Mouse (Mus musculus) cerebellum, postnatal 4 days (tissue): ENCODE data around the gene Smarca1.

Experiments
- DNase-seq, 2 experiments: peaks; one replicate each; pipeline ENCODE4 v3.0.0; 2022; ENCODE audit warnings: low spot score in 2 of 2, mixed read lengths in 1 of 2

Smarca1 gene

DNA sequence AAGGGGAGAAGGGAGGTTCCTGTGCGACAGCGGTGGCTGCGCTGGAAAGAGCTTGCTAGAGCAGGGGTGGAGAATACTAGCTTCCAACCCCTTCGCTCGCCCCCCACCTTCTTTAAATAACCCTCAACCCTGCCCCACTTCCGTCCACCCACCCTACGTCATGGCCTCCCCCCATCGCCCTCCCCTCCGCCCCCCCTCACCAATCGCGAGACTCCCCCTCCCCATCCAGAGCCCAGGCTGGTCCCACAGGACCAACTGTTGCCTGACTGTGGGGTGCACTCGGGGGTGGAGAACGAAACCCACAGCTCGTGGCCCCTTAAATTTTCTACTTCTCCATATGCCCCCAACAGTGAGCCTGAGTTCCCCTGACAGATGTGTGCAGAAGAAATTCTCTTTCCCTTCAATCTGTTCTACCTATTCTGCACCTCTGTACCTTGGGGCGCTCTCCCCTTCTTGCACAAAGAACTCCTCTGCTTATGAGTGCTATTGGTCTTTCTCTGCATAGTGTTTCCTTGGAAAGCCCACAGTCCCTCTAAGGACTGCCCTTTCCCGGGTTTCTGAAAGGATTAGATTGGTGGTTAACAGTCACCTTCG, at the start of gene Smarca1:
Gene Smarca1 (minus strand): TSS at position 544 of the 594 bp plus-strand sequence.
- DNase-seq, result peak in 1 of 2 experiments; percentile 2

DNA sequence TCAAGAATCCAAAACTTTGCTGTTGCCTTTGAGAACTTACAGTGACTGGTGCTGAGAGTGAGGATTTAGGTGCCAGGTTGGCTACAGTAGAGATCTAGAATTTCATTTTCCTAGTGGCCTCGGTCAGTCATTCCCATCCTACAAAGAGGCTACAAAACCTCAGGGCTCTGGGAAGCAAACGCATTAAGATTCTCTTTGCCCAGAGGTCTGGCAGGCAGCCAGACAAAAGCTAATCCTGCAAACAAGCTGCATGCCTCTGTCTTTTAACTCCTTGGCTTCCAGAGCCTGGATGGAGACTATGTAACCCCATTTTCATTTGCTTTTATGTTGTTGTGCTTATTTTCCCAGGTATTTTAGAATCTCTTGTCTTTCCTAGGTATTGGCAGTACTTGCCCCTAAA, 45.0 kb upstream of the Smarca1 start:
- peak; percentile 20 to 29 for DNase-seq

DNA sequence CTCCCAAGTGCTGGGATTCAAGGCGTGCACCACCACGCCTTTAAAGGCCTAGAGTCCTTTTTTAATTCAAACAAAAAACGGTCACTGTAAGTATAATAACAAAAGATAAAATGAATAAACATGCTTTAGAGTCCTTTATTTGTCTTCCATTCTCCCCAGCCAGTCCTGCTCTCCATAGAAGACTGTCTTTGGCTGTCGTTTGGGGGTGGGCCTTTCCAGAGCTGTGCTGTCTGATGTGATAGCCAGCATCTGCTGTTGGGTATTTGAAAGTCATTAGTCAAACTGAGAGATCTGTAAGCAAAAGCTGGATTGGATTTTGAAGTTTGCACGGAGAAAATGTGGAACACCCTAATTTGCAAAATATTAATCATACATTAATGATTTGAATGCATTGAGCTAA, 44.1 kb upstream of the Smarca1 start:
- no peak for DNase-seq

DNA sequence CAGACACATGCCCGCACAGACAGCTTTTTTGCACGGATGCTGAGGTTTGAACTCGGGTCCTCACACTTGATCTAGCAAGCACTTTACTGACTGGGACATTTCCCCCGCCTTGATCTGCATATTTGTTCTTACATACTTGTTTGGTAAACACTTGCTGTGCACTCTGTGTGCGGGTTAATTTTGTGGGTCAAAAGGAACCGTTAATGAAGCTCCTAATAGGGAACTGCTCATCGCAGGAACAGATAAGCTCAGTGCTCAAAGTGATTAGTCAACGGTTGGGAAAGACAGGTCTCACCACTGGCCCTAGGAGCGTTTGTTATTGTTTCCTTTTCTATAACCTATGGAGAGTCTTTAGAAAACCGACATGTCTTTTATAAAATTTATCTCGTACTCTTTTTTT, 41.6 kb upstream of the Smarca1 start:
- no peak for DNase-seq

DNA sequence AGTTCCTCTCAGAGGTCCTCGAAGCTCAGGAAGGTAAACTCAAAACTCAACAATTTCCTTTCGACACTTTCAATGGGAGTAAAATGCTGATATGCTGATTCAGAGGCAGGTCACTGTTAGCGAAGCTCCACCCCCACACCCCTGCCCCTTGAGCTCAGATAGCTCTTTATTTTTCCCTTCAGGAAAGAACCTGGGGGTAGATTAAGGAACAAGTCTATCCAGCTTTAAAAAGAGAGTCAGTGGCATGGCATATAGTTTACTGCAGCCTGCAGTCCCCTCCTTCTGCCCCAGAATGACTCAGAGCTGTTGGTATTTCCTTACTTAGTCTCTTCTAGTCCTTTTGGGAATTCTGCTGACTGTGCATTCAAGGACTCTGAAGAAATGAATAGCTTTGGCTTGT, 37.7 kb upstream of the Smarca1 start:
- no peak for DNase-seq

DNA sequence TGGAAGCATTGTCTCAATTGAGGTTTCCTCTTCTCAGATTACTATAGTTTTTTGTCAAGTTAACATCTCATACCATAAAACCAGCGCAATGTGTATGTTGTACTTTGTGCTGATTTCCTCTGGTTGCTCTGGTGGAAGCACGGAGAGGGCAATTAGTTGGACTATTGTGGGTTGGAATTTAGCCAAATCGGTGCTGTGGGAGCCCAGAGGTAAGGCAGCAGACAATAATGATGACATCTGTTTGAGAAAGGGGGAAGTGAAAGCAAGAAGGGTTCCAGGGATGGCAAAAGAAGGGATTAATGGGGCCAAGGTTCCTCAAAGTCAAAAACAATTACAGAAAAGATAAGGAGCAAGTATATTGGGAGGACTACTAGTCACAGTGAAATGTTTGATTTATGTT, 35.2 kb upstream of the Smarca1 start:
- DNase-seq, result no peak

DNA sequence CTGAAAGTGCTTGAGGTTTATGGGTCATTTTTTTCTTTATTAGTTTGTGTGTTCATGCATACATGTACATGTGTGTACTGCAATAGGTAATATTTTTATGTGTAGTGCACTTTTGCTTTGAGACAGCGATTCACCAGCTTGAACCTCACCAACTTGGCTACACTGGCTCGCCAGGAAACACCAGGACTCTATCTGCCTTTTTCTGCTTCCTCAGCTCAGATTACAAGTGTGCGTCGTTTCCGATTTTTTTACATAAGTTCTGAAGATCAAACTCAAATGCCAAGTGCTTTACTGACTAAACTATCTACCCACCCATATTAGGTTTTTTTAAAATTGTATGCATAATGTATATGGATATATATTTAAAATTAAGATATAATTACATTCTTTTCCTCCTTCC, 27.8 kb upstream of the Smarca1 start:
- DNase-seq, result no peak

DNA sequence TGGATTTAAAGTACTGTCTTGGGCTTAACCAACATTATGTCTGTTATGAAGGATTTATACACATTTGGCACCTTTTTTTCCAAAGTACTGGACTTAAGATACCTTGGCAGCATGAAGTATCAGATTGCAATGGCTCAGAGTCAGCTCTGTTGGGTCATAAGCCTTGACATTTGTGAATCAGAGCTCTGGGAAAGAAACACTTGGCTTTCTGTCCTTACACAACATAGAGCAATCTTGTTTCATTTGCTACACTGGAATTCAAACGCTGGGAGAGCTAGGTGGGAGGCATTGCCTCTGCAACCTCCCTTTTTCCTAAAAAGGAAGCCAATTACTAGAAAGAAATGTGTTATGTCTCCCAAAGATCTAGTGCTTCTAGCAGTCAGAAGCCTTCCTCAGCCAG, 24.1 kb upstream of the Smarca1 start:
- DNase-seq, result no peak

DNA sequence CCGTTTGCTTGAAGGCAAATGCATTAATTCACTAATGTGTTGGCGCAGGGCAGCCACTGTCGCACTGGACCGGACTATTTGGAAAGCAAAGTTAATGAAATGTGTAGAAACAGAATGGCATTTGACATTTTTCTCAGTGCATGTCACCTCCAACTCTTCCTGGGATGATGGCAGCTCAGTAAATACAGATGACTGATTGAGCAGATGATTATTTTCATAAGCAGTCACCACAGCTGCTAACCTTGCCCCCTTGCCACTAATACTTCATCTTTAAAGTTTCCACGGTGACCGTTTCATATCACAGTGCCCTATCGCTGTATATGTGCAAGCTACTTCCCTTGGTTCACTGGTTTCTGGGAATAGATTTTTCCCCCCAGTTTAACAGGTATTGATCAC, 20.8 kb upstream of the Smarca1 start:
- DNase-seq, result no peak

DNA sequence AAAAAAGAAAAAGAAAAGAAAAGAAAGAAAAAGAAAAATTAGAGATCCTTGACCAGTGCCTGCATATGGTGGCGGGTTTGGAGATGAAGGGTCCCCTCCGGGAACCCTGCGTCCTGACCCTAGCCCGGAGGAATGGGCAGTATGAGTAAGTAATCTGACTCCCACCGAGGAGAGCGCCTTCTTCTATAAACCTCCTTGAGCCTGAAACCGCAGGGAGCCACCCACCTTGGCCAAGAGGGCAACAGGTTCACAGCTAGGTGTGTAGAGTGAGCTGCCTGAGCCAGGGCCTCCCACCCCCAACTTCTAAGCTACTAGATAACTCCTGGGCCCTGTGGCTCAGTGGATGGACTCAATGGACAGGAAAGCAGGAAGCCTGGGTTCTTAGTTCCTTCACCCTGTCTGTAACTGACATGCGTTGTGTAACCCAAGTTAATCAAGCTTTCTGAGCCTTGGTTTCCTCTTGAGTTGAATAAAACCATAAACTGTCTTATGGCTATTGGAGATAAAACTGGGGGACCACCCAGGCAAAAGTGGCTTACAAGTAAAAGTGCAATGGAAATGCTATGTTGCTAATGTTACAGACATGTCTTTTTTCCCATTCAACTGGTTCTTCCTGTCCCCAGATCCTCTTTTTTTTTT, 20.2 kb upstream of the Smarca1 start:
- no peak for DNase-seq

DNA sequence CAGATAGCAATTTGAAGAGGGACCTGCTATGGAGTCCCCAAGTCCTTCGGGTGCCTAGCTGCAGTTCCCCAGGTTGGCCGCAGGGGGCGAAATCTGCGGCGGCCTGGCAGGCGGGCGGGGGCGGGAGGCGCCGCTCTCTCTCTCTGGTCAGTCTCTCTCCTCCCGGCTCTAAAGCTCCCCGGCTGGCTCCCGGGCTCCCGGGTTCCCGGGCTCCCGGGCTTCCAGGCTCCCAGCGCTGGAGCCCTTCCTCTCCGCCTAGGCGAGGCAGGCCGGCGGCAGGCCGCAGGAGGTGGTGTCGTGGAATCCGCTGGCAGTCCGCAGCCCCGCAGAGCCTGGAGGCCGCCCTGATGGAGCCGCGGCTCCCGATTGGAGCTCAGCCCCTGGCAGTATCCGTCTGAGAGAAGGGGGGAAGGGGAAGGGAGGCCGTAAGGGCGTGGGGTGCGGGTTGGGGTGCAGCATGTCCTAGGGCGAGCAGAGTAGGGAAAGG, 19.6 kb upstream of the Smarca1 start, which contains the start of gene Ocrl:
Gene Ocrl (plus strand): TSS at position 82 of the 487 bp plus-strand sequence.
- peak; percentile 31 to 72 for DNase-seq

DNA sequence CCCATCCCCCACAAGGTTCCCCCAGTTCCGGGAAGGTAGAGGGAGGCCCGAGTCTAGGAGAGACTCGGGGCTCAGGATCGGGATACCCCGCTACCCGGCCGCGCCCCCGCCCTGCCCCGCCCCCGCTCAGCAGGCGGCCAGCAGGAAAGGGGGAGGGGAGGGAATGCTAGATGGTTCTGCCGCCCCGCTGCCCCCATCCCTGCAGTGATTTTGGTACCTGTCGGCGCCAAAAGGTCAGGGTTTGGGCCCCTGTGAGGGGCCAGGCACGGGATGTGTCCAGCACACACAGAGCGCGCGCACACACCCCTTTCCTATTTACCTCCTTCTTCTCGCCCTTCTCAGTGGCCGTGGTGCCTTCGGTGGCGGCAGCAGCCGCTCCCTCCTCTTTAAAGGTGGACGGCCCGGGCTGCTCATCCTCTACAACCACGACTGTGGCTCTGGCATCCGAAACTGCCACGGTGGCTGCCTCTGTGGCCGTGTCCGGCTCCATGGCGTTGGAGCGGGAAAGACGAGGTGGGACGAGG, 805 bp downstream of the Smarca1 start:
- DNase-seq, result peak in 1 of 2 experiments; percentile 28

DNA sequence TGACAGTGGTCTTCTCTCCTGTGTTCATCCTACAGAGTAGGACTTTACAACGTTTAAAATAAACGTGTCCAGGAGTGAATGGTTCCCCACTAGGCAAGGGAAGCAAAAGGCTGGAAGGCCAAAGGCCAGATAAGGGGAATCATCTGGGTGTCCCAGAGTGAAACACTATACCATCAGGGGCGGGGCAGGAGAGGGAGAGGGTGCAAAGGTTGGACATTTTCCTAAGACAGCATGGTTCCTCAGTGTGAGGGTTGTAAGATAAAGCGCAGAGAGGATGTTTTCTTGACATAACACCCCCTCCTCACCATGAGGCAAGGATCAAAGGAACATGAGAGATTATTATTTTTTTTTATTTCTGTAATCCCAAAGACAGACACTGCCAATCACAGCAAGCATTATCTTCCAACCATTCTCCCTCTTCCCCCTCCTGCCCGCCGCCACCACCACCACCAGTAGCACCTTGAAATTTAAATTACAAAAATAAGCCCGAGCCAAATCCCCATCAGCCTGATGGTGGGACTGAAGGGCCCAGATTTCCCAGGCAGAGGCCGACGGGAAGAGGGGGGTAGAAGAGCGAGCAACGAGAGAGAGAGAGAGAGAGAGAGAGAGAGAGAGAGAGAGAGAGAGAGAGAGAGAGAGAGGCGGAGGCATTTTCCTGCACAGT, 1.4 kb downstream of the Smarca1 start:
- DNase-seq, result no peak

DNA sequence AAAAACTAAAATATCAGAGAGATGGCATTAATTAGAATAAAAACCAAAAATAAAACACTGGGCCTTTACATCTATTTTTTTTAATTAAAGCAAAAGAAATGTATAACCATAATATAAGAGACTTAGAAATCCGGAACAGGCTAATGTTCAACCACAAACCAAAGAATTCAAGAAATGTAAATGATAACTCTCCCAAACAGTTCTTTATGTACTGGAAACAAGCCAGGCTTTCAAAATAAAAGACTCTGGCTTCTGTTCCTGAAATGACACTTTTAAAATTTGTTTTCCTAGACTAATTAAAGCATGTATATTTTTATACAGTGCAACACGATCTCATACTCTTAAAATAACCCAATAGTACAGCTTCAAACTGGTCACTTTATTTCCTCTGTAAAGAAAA, 5.4 kb downstream of the Smarca1 start:
- no peak for DNase-seq

DNA sequence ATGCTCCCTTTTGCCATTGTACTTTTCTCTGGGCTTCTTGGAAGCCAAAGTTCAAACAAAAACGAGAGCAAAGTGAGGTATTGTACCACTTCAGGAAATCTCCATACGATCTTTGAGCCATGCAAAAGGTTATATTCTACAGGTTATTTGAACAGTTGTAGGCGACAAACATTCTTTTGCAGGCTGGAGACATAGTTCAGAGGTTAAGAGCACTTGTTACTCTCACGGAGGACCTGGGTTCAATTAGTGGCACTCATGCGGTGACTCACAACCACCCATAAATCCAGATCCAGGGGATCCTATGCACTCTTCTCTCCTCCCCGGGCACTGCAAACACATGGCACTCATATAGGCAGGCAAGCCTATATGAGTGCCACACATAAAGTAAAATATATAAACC, 10.0 kb downstream of the Smarca1 start:
- no peak for DNase-seq

DNA sequence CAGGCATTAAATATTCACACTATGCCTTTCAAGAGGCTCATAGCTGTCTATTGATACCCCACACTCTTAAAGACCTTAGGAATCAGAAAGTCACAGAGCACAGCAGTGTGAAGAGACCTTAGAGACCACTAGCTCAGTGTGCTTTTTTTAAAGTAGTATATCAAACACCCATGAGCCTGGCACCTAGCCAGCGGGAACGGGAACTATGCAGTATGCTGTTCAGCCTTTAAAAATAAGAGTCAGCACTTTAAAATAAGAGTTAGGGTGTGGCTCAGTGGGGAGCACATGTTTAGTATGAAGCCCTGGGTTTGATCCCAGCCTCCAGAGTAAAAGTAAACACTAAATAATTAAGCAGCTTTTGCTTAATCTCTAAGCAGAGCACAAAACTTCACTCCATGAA, 12.7 kb downstream of the Smarca1 start:
- DNase-seq, result no peak

DNA sequence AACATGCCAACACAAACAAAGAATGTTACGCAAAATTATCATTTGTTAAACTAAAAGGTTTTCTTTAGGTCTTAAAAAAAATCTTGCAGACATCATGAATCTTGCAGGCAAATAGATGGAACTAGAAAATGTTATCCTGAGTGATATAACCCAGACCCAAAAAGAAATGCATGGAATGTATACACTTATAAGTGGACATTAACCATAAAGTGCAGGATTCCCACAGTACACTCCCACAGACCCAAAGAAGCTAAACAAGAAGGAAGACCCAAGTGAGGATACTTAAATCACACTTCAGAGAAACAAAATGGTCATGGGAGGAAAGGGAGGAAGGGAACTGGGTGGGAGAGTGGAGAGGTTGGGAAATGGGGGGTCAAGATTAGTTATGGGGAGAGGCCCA, 34.2 kb downstream of the Smarca1 start:
- DNase-seq, result no peak

DNA sequence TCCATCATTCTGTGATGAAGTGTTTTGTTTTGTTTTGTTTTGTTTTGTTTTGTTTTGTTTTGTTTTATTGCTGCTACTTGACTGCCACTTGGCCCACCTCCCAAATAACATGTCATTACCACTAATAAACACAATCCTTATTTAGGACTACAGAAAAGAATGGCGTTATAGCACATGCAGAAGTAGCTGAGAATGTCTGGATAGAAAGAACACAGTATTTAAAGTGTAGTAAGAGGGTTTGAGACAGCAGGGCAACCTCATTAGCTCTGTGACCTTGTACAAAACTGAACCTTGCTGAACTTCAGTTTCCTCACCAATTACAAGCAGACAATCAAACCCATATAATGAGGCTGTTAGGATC, 57.0 kb downstream of the Smarca1 start:
- no peak for DNase-seq

DNA sequence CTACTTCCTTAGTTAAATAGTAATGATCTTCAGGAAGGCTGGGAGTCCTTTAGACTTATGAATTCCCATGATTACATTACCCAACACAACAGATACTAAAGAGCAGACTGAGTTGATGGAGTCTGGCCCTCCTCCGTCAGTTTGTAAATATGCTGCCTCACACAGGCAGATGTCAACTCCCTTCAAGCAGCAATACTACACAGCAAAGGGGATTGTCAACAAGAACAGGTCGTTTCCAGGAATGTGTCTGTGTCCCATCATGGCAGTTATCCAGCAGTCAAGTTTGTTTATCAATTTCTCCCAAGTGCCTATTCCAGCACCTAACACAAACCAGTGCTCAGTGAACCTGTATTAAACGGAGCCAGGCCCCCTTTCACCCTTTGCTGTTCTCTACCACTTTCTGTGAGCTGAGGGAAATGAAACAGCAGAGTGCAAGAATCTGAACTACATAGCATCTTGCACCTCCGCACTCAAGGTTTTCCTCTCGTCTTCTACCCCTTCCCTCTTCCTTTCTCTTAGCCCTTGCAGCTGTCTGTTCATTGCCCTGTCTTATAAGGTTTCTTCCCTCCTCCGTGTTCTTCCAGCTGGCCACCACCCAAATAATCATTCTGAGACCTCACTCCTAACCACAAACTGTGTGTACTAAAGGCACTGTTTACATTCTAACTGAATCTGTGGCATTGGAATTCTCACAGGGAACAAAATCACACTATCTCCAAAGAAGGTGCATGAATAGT, 57.5 kb downstream of the Smarca1 start:
- DNase-seq, result no peak

DNA sequence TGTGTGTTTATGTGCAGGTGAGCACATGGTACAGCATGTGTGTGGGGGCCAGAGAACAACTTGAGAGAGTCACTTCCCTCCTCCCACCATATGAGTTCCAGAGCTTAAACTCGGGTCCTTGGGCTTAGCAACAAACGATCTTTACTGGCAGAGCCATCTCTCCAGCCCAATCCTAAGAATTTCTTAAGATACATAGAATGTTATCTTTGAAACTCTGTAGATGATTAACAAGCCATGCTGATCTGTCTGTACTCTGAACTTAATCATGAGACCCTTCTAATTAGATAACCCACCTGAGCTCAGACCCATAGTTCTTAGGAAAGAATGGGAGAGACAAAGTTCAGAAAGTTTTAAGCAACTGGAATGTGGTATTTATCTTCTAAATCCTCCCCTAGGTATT, 59.3 kb downstream of the Smarca1 start:
- no peak for DNase-seq

DNA sequence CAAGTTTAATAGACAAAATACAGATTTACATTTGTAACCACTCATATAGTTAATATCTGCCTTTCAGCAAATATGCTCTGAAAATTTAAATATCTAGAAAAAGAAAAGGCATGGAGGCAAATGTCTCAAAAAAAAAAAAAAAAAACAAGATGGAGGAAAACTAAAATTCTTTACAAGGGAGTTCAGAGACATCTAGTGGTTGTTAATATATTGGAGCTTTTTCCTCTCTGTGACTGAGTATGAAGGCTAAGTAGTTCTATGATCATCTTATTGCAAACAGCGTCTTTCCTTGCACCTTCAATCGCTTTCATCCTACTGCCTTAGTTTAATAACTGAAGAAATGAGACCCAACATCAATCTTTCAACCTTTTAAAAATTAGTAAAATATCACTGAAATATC, 72.2 kb downstream of the Smarca1 start:
- no peak for DNase-seq

DNA sequence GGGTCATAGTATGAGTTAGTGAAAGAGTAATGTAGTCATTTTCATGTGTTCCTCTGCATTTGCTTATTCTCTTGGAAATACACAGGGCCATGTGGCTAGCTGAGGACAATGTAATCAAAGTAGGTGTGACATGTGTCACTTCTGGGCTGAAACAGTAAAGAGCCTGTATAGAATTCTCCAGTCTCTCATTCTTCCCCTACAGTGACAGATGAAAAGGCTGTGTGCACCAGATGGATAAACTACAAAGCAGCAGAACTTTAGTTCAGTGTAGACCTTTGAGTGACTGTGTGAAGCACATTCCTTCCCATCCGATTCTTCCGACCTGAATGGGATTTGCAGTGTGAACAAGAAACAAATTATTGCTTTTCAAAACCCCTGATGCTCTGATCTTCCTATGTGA, 84.1 kb downstream of the Smarca1 start:
- no peak for DNase-seq
